Mouse (Mus musculus) heart, embryonic 12.5 days (tissue): ENCODE results near the gene Ndufb4. TPM values are rescaled to one million over a fixed set of nuclear protein-coding genes. Genes with fewer than 3 reads are reported as not detected.

ENCODE experiments used
- ATAC-seq: fragments of 200-750 bp; cut with Nextera tagmentation; 2 replicates; pipeline ENCODE4 v1.8.0; 2017; ENCODE audit warnings: moderate TSS enrichment, moderate library complexity; ENCODE audit not compliant: insufficient number of reproducible peaks, low FRiP score
- H3K27ac ChIP-seq: fragments of 300-500 bp; sonication (generic); 2 replicates; pipeline ENCODE4 v1.5.1; 2016; ENCODE audit warnings: mild to moderate bottlenecking, moderate library complexity; ENCODE audit not compliant: poor library complexity, severe bottlenecking
- H3K27me3 ChIP-seq: fragments of 300-500 bp; sonication (generic); replicated peaks from 2 replicates; pipeline ENCODE4 v1.6.1; 2016; ENCODE audit warnings: mild to moderate bottlenecking, moderate library complexity
- H3K36me3 ChIP-seq: fragments of 300-500 bp; sonication (generic); 2 replicates; pipeline ENCODE4 v1.6.1; 2016; ENCODE audit warnings: mild to moderate bottlenecking, moderate library complexity
- H3K4me1 ChIP-seq: fragments of 300-500 bp; sonication (generic); replicated peaks from 2 replicates; pipeline ENCODE4 v1.6.1; 2016; ENCODE audit warnings: mild to moderate bottlenecking
- H3K4me2 ChIP-seq: fragments of 300-500 bp; sonication (generic); 2 replicates; pipeline ENCODE4 v1.6.1; 2016; ENCODE audit warnings: mild to moderate bottlenecking, moderate library complexity
- H3K4me3 ChIP-seq: fragments of 300-500 bp; sonication (generic); 2 replicates; pipeline ENCODE4 v1.5.1; 2016; ENCODE audit warnings: mild to moderate bottlenecking
- H3K9ac ChIP-seq: fragments of 300-500 bp; sonication (generic); 2 replicates; pipeline ENCODE4 v1.6.1; 2016; ENCODE audit warnings: mild to moderate bottlenecking, moderate library complexity
- H3K9me3 ChIP-seq: fragments of 300-500 bp; sonication (generic); replicated peaks from 2 replicates; pipeline ENCODE4 v1.6.1; 2016; ENCODE audit warnings: mild to moderate bottlenecking, moderate library complexity
- WGBS: fragments of 180-500 bp; shearing (Covaris S2); methylation state at CpG from one replicate; pipeline ENCODE4 v1.1.7; 2016; 5-methylcytosine and 5-hydroxymethylcytosine counted together
- polyA plus RNA-seq: library from polyadenylated mRNA; unstranded; fragments of >200 nt; fragmentation: Nextera tagmentation; extraction: Ambion mirVana; gene quantifications from 2 replicates; pipeline ENCODE4 v1.2.1, GENCODE M21; 2016

The Ndufb4 gene
- polyA plus RNA-seq, 1 experiment from 2014 or later: 94.1 TPM

GRCm38 (mm10) chr16:37676677-37677072 is 22.4 kb upstream of the Ndufb4 start:
- Histone ChIP-seq H3K27me3 (no peaks in the 10 kb centered on the region), H3K4me3 (no peak overlapping the region), H3K4me1 (no peaks in the 10 kb centered on the region), H3K9ac (no peak overlapping the region), H3K4me2 (peak overlapping the region; percentile 45), H3K27ac (no peak overlapping the region), H3K36me3 (no peaks in the 10 kb centered on the region), H3K9me3 (peaks cover 8% of the 10 kb centered on the region; the same call in 1 of the 2 replicates)
- no peak for ATAC-seq
- WGBS: 60% methylated on average over 4 of the region's 4 CpGs

GRCm38 (mm10) chr16:37676024-37676676 is 21.9 kb upstream of the Ndufb4 start:
- WGBS: 57% methylated on average over 17 of the region's 17 CpGs

GRCm38 (mm10) chr16:37675326-37675725 is 21.1 kb upstream of the Ndufb4 start:
- H3K9me3 ChIP-seq: peaks cover 8% of the 10 kb centered on the region; the same call in 1 of the 2 replicates
- H3K4me2 ChIP-seq: no peak overlapping the region
- H3K4me1 ChIP-seq: 0 out of 2 replicates have a peak, but pooled peaks cover 3% of the 10 kb centered on the region
- 77% methylated on average over 5 of the region's 5 CpGs for WGBS
- no peak overlapping the region for H3K27ac ChIP-seq
- H3K27me3 ChIP-seq: no peaks in the 10 kb centered on the region
- ATAC-seq: no peak
- H3K4me3 ChIP-seq: no peak overlapping the region
- H3K9ac ChIP-seq: no peak overlapping the region
- no peaks in the 10 kb centered on the region for H3K36me3 ChIP-seq

More at GRCm38 (mm10) chr16:37676024-37676676, 21.9 kb upstream of the Ndufb4 start:
- no peaks in the 10 kb centered on the region for H3K27me3 ChIP-seq
- peak overlapping the region; percentile 45 for H3K4me2 ChIP-seq
- H3K27ac ChIP-seq: no peak overlapping the region
- no peak overlapping the region for H3K4me3 ChIP-seq
- peaks cover 8% of the 10 kb centered on the region; the same call in 1 of the 2 replicates for H3K9me3 ChIP-seq
- no peaks in the 10 kb centered on the region for H3K36me3 ChIP-seq
- ATAC-seq: no peak
- H3K9ac ChIP-seq: no peak overlapping the region
- H3K4me1 ChIP-seq: no peaks in the 10 kb centered on the region

DNA sequence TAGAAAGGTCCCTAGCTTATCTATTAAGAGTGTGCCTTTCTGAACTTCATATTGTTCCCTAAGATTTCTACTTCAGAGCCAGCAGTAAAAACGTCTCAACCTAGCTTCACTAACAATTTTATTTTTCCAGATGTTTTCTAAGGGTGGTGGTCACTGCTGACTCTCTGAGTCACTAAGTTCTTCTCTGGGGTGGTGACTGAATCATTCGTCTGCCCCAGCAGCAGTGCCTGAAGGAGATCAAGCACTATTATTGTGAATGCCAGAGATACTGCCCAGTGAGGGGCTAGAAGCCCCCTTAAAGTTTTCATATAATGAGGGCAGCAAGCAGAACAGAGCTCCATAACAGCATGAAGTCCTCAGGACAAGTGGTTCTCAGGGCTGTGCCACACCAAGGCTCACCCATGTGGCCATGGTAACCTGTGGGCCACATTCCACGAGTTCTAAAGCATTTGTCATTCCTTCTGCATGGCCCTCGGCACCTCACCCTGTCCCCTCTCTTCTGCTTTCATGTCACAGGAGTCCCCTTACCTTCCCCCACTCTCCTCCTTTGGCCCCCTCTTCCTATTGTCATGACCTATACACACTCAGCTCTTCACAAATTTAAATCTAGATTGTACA is 16.5 kb upstream of the Ndufb4 start:
- Histone ChIP-seq H3K4me1 (0 out of 2 replicates have a peak, but pooled peaks cover 3% of the 10 kb centered on the region), H3K36me3 (no peaks in the 10 kb centered on the region), H3K27me3 (no peaks in the 10 kb centered on the region), H3K4me3 (no peak overlapping the region), H3K9ac (no peak overlapping the region), H3K4me2 (no peak overlapping the region), H3K27ac (no peak overlapping the region), H3K9me3 (peaks cover 8% of the 10 kb centered on the region; the same call in 1 of the 2 replicates)
- ATAC-seq: no peak
- 27% methylated on average over 4 of the region's 4 CpGs for WGBS

DNA sequence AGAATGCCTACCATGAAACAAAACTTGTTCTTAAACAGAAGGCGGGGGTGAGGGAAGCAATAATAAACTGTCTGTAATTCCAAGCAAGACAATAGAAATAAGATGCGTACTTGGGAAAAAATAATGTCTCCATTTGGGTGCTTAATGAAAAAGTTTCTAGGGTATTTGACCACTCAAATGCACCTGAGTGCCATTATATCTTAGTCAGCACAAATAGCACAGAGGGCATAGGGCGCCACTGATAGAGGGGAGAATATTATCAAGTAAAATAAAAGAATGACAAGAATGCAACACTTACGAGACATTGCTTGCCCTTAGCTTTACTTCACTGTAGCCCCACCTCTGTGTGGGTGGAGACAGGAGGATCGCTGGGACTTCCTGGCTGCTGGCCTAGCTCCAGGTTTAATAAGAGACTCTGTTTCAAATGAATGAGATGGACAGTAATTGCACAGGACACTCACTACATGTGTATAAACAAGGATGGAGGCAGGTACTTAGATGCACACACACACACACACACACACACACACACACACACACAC is 11.2 kb upstream of the Ndufb4 start:
- Histone ChIP-seq H3K4me3 (no peak overlapping the region), H3K27ac (no peak overlapping the region), H3K4me2 (no peak overlapping the region), H3K4me1 (0 out of 2 replicates have a peak, but pooled peaks cover 3% of the 10 kb centered on the region), H3K9me3 (no peaks in the 10 kb centered on the region), H3K27me3 (no peaks in the 10 kb centered on the region), H3K36me3 (no peaks in the 10 kb centered on the region), H3K9ac (no peak overlapping the region)
- WGBS: 58% methylated on average over 5 of the region's 5 CpGs
- ATAC-seq: no peak

- H3K4me2 ChIP-seq: no peak overlapping the region
- H3K27ac ChIP-seq: no peak overlapping the region
- no peak for ATAC-seq
- no peak overlapping the region for H3K9ac ChIP-seq
- H3K4me1 ChIP-seq: 0 out of 2 replicates have a peak, but pooled peaks cover 3% of the 10 kb centered on the region
- no peaks in the 10 kb centered on the region for H3K9me3 ChIP-seq
- H3K36me3 ChIP-seq: no peaks in the 10 kb centered on the region
- H3K4me3 ChIP-seq: no peak overlapping the region
- WGBS: 71% methylated on average over 9 of the region's 9 CpGs
- H3K27me3 ChIP-seq: no peaks in the 10 kb centered on the region
Measured at GRCm38 (mm10) chr16:37663643-37664459, 9.6 kb upstream of the Ndufb4 start.

DNA sequence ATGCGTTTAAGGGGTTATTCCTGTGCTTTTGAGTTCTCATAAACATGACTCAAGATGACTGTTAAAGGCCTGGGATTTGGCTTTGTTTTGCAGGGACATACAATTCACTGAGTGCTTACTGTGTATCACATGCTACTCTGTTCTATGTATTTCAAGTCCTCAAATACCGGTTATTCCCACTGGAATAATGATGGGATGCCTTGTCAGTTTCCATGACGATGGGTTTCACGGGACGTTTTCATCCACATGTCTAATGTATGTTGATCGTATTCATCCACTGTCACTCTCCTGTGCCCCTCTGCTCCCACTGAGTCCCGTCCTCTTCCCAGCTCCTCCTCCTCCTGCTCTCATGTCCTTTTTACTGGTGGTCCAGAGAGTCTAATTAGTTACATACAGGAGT is 2.5 kb upstream of the Ndufb4 start:
- Histone ChIP-seq H3K36me3 (no peaks in the 10 kb centered on the region), H3K27ac (no peak overlapping the region), H3K4me2 (no peak overlapping the region), H3K27me3 (no peaks in the 10 kb centered on the region), H3K4me3 (no peak overlapping the region), H3K9ac (no peak overlapping the region), H3K4me1 (peaks cover 35% of the 10 kb centered on the region), H3K9me3 (no peaks in the 10 kb centered on the region)
- no peak for ATAC-seq
- 82% methylated on average over 7 of the region's 7 CpGs for WGBS

- Histone ChIP-seq H3K4me1 (peaks cover 42% of the 10 kb centered on the region), H3K4me3 (no peak overlapping the region), H3K27me3 (no peaks in the 10 kb centered on the region), H3K27ac (no peak overlapping the region), H3K9me3 (no peaks in the 10 kb centered on the region), H3K4me2 (no peak overlapping the region), H3K9ac (no peak overlapping the region), H3K36me3 (no peaks in the 10 kb centered on the region)
- 25% methylated on average over 4 of the region's 4 CpGs for WGBS
- ATAC-seq: no peak
Measured at GRCm38 (mm10) chr16:37655756-37656347, 1.6 kb upstream of the Ndufb4 start.

DNA sequence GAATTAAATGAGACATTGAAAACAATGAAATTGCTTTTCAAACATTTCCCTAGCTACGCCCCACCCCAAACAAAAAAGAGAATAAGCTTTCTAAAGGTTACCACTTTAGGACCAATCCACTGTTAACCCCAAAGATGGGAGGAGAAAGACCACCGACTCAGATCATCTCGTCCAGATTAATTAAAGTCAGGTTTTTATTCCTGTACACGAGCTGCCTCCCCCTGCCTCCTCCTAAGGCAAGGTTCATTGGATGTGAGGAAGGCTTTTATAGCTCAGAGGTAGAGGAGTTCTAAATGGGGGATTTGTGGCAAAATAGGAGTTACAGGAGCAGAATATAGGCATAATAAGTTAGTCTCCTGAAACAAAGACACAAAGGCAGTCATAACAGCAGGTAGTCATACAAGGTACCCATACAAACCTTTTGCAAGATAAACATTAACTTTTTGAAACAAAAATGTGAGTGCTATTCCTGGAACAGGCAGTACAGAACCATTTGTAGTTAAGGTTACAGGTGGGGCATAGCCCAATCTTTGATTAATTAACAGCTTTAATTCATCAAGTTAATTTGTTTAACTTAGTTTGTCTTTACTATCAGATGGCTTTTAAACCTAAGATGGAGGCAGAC is 690 bp upstream of the Ndufb4 start:
- H3K4me3 ChIP-seq: no peak overlapping the region

GRCm38 (mm10) chr16:37653058-37653457 is 1.2 kb downstream of the Ndufb4 start:
- no peak for ATAC-seq
- no peaks in the 10 kb centered on the region for H3K27me3 ChIP-seq
- WGBS: 77% methylated on average over 1 of the region's 1 CpGs
- peak overlapping the region; percentile 92 for H3K4me3 ChIP-seq
- H3K9ac ChIP-seq: peak overlapping the region; percentile 2; the same call in 1 of the 2 replicates
- peak overlapping the region; percentile 76 for H3K4me2 ChIP-seq
- peaks cover 6% of the 10 kb centered on the region for H3K36me3 ChIP-seq
- H3K9me3 ChIP-seq: no peaks in the 10 kb centered on the region
- peaks cover 42% of the 10 kb centered on the region for H3K4me1 ChIP-seq
- H3K27ac ChIP-seq: no peak overlapping the region

More for the DNA sequence above, 690 bp upstream of the Ndufb4 start:
- Histone ChIP-seq H3K9me3 (no peaks in the 10 kb centered on the region), H3K4me1 (peaks cover 42% of the 10 kb centered on the region), H3K36me3 (0 out of 2 replicates have a peak, but pooled peaks cover 3% of the 10 kb centered on the region), H3K27me3 (no peaks in the 10 kb centered on the region), H3K4me2 (peak overlapping the region; percentile 58), H3K27ac (peak overlapping the region; percentile 73), H3K9ac (no peak overlapping the region)
- WGBS: 63% methylated on average over 4 of the region's 4 CpGs
- ATAC-seq: no peak
